Mouse (Mus musculus) forebrain, postnatal 0 days (tissue): ENCODE results near the gene Eef2k. TPM values are rescaled to one million over a fixed set of nuclear protein-coding genes. Genes with fewer than 3 reads are reported as not detected.
A peak's percentile ranks its signal among the peaks of the same experiment; 100 is the strongest.

ENCODE experiments used
- ATAC-seq: fragments of 200-750 bp; cut with Nextera tagmentation; 2 replicates; pipeline ENCODE4 v1.8.0; 2017; ENCODE audit warnings: mild to moderate bottlenecking, moderate library complexity
- DNase-seq: peaks from one replicate; pipeline ENCODE4 v3.0.0-alpha.2; 2015
- H3K27ac ChIP-seq: fragments of 300-500 bp; sonication (generic); 2 replicates; pipeline ENCODE4 v1.5.1; 2014; ENCODE audit warnings: low read depth, mild to moderate bottlenecking, antibody characterized with exemption, low read length, moderate library complexity, mixed read lengths
- H3K27me3 ChIP-seq: fragments of 300-500 bp; sonication (generic); 2 replicates; pipeline ENCODE4 v1.6.1; 2014; ENCODE audit warnings: mild to moderate bottlenecking, low read length, mixed read lengths; ENCODE audit not compliant: insufficient read depth
- H3K36me3 ChIP-seq: fragments of 300-500 bp; sonication (generic); 2 replicates; pipeline ENCODE4 v1.6.1; 2014; ENCODE audit warnings: mild to moderate bottlenecking, moderate library complexity; ENCODE audit not compliant: insufficient read depth
- H3K4me1 ChIP-seq: fragments of 300-500 bp; sonication (generic); 2 replicates; pipeline ENCODE4 v1.6.1; 2014; ENCODE audit warnings: antibody characterized with exemption; ENCODE audit not compliant: insufficient read depth
- H3K4me2 ChIP-seq: fragments of 300-500 bp; sonication (generic); 2 replicates; pipeline ENCODE4 v1.6.1; 2014; ENCODE audit warnings: low read depth, mild to moderate bottlenecking, moderate library complexity
- H3K4me3 ChIP-seq: fragments of 300-500 bp; sonication (generic); 2 replicates; pipeline ENCODE4 v1.5.1; 2014; ENCODE audit warnings: low read depth, low read length, mixed read lengths
- H3K9ac ChIP-seq: fragments of 300-500 bp; sonication (generic); 2 replicates; pipeline ENCODE4 v1.6.1; 2014; ENCODE audit warnings: mild to moderate bottlenecking
- H3K9me3 ChIP-seq: fragments of 300-500 bp; sonication (generic); 2 replicates; pipeline ENCODE4 v1.6.1; 2016; ENCODE audit warnings: low read length
- CTCF ChIP-seq: sonication (generic); IDR thresholded peaks from 2 replicates; pipeline ENCODE4 v1.5.1; 2016; ENCODE audit warnings: antibody characterized with exemption, control low read depth, low read depth
- WGBS: fragments of 180-500 bp; shearing (Covaris S2); extraction: QIAGEN DNeasy Blood & Tissue Kit; methylation state at CpG from one replicate; pipeline ENCODE4 v1.1.7; 2014; 5-methylcytosine and 5-hydroxymethylcytosine counted together
- polyA plus RNA-seq: library from polyadenylated mRNA; unstranded; fragments of >200 nt; fragmentation: Nextera tagmentation; extraction: Ambion mirVana; gene quantifications from 2 replicates; pipeline ENCODE4 v1.2.1, GENCODE M21; 2015
- total RNA-seq: library from RNA; depleted of rRNA; stranded (reverse); fragments of >200 nt; gene quantifications from 2 replicates; pipeline ENCODE4 v1.2.3, GENCODE M21; 2014

Gene Eef2k
- total and polyA plus RNA-seq, 2 experiments from 2014 or later, result 35.4 to 56.4 TPM

DNA sequence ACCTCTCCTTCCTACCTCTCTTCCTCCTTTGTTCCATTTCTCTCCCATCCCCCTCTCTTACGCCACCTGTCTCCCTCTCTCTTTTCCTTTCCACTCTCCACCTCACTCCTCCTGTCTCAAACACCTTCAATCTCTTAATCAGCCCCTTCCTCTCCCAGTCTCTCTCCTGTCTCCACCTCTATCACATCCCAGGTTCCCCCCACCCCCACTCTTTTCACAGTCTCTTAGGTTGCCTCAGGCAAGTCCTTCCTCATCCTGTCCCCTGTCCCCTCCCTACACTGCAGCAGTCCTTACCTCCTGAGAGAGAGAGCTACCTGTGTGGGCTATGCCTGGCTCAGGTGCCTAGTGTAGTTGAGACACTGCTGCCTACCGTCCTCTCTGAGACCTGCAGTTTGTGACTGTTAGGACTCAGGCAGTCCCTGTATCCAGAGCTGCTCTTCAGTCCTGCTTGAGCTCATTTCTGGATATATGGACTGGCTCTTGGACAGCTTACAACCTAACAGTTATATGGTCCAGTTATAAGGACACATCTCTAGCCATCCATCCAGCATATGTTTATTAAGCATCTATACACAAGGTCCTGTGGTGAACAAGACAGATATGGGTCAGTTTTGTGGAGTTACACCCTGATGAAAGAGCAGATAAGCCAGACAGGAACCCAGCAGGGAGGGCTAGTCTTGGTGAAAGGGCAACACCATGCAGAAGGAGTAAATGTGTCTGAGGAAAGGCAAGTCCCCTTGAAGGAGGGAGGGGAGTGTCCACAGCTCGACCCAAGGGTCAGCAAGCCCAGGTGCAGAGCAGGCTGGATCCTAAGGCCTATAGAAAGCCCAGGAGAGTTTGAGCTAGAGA, 33.1 kb downstream of the Eef2k start:
- no peak for TF ChIP-seq CTCF
- WGBS, result 66% methylated on average over 3 of the region's 3 CpGs
- H3K36me3 ChIP-seq, result peaks cover 24% of the 10 kb centered on the region
- no peak overlapping the region for H3K9ac ChIP-seq
- H3K4me1 ChIP-seq, result no peaks in the 10 kb centered on the region
- no peak overlapping the region for H3K4me3 ChIP-seq
- no peak overlapping the region for H3K4me2 ChIP-seq
- no peak for DNase-seq
- no peak for ATAC-seq
- no peak overlapping the region for H3K27ac ChIP-seq
- H3K9me3 ChIP-seq, result no peaks in the 10 kb centered on the region
- no peaks in the 10 kb centered on the region for H3K27me3 ChIP-seq

GRCm38 (mm10) chr7:120878271-120878670, 35.6 kb downstream of the Eef2k start:
- peak; percentile 42 for ATAC-seq
- no peak overlapping the region for H3K9ac ChIP-seq
- no peaks in the 10 kb centered on the region for H3K9me3 ChIP-seq
- H3K36me3 ChIP-seq, result peaks cover 39% of the 10 kb centered on the region
- no peak for DNase-seq
- no peaks in the 10 kb centered on the region for H3K4me1 ChIP-seq
- WGBS, result 59% methylated on average over 6 of the region's 6 CpGs
- no peak for TF ChIP-seq CTCF
- no peak overlapping the region for H3K27ac ChIP-seq
- H3K4me3 ChIP-seq, result no peak overlapping the region
- H3K4me2 ChIP-seq, result no peak overlapping the region
- no peaks in the 10 kb centered on the region for H3K27me3 ChIP-seq

- DNase-seq (no peak), ATAC-seq (no peak)
- H3K4me3 ChIP-seq, result no peak overlapping the region
- peaks cover 50% of the 10 kb centered on the region for H3K36me3 ChIP-seq
- no peak overlapping the region for H3K4me2 ChIP-seq
- TF ChIP-seq CTCF, result no peak
- WGBS, result 97% methylated on average over 3 of the region's 3 CpGs
- no peak overlapping the region for H3K27ac ChIP-seq
- H3K9me3 ChIP-seq, result no peaks in the 10 kb centered on the region
- no peaks in the 10 kb centered on the region for H3K4me1 ChIP-seq
- no peak overlapping the region for H3K9ac ChIP-seq
- no peaks in the 10 kb centered on the region for H3K27me3 ChIP-seq
Measured at GRCm38 (mm10) chr7:120879972-120880371, 37.3 kb downstream of the Eef2k start.

DNA sequence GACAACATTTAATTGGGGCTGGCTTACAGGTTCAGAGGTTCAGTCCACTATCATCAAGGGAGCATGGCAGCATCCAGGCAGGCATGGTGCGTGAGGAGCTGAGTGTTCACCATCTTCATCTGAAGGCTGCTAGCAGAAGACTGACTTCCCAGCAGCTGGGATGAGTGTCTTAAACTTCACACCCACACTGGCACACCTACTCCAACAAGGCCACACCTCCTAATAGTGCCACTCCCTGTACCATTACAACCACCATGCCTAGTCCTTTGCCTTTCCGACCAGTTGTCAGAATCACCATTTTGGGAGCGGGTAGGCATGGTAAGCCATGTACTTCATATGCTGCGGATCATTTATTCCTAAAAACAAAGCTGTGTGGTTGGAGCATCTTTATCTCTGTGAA, 38.1 kb downstream of the Eef2k start:
- WGBS, result 96% methylated on average over 4 of the region's 4 CpGs
- ATAC-seq (no peak), DNase-seq (no peak)
- Histone ChIP-seq H3K27ac (no peak overlapping the region), H3K36me3 (peaks cover 58% of the 10 kb centered on the region), H3K4me3 (no peak overlapping the region), H3K4me1 (no peaks in the 10 kb centered on the region), H3K4me2 (no peak overlapping the region), H3K9me3 (no peaks in the 10 kb centered on the region), H3K9ac (no peak overlapping the region), H3K27me3 (no peaks in the 10 kb centered on the region)
- no peak for TF ChIP-seq CTCF

DNA sequence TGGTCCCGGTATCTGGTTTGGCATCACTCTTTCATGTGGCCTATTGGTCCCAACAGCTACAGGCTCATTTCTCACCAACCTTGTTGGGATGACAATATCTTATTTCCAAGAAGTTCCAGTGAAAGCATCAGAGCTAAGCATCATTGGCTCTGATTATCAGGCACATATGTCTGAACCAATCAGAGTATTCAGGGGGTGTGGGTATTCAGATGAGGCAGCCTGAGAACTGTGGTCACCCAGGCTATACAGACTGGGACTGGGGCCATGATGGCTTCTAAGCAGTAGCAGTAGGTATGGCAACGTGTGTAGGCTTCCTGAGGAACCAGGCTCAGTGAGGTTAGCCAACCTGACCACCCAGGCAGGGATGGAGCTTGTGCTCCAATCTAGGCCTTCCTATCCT, 38.8 kb downstream of the Eef2k start:
- Histone ChIP-seq H3K9ac (no peak overlapping the region), H3K4me1 (no peaks in the 10 kb centered on the region), H3K27me3 (no peaks in the 10 kb centered on the region), H3K4me3 (no peak overlapping the region), H3K36me3 (peaks cover 62% of the 10 kb centered on the region), H3K9me3 (no peaks in the 10 kb centered on the region), H3K4me2 (no peak overlapping the region), H3K27ac (no peak overlapping the region)
- no peak for TF ChIP-seq CTCF
- ATAC-seq (no peak), DNase-seq (no peak)
- WGBS, result 35% methylated on average over 2 of the region's 2 CpGs

- Histone ChIP-seq H3K4me2 (no peak overlapping the region), H3K4me1 (no peaks in the 10 kb centered on the region), H3K27ac (no peak overlapping the region), H3K9me3 (no peaks in the 10 kb centered on the region), H3K27me3 (no peaks in the 10 kb centered on the region), H3K4me3 (no peak overlapping the region), H3K9ac (no peak overlapping the region), H3K36me3 (peaks cover 73% of the 10 kb centered on the region)
- DNase-seq, result no peak
- 89% methylated on average over 4 of the region's 4 CpGs for WGBS
- TF ChIP-seq CTCF, result no peak
- ATAC-seq, result no peak
Measured at GRCm38 (mm10) chr7:120882674-120883073, 40.0 kb downstream of the Eef2k start.

- H3K27ac ChIP-seq, result no peak overlapping the region
- DNase-seq (no peak), ATAC-seq (no peak)
- H3K27me3 ChIP-seq, result no peaks in the 10 kb centered on the region
- no peak for TF ChIP-seq CTCF
- no peak overlapping the region for H3K9ac ChIP-seq
- H3K36me3 ChIP-seq, result peaks cover 79% of the 10 kb centered on the region
- H3K4me2 ChIP-seq, result no peak overlapping the region
- WGBS, result 83% methylated on average over 4 of the region's 4 CpGs
- H3K4me1 ChIP-seq, result no peaks in the 10 kb centered on the region
- H3K4me3 ChIP-seq, result no peak overlapping the region
- H3K9me3 ChIP-seq, result no peaks in the 10 kb centered on the region
Measured at GRCm38 (mm10) chr7:120883523-120884290, 41.1 kb downstream of the Eef2k start.
